Mouse (Mus musculus) neural tube, embryonic 14.5 days (tissue): Measurements from ENCODE around the gene Bex3. TPM values are rescaled to one million over a fixed set of nuclear protein-coding genes. Genes with fewer than 3 reads are reported as not detected.
"Not testable (repeated sequence)": the region's sequence is repeated elsewhere in the genome, so short reads cannot be mapped to it uniquely, and the experiment has no call there.

ENCODE experiments used
- ATAC-seq: fragments of 200-750 bp; cut with Nextera tagmentation; 2 replicates; pipeline ENCODE4 v1.8.0; 2017; ENCODE audit warnings: low read depth, mild to moderate bottlenecking, moderate TSS enrichment, moderate library complexity
- H3K27ac ChIP-seq: fragments of 300-500 bp; sonication (generic); 2 replicates; pipeline ENCODE4 v1.5.1; 2014; ENCODE audit warnings: low read depth, mild to moderate bottlenecking, control low read depth, low read length, moderate library complexity, mixed read lengths
- H3K27me3 ChIP-seq: fragments of 300-500 bp; sonication (generic); 2 replicates; pipeline ENCODE4 v1.6.1; 2014; ENCODE audit warnings: low read length; ENCODE audit not compliant: control insufficient read depth, insufficient read depth
- H3K36me3 ChIP-seq: fragments of 300-500 bp; sonication (generic); 2 replicates; pipeline ENCODE4 v1.6.1; 2014; ENCODE audit warnings: low read length, mixed read lengths; ENCODE audit not compliant: control insufficient read depth, insufficient read depth
- H3K4me1 ChIP-seq: fragments of 300-500 bp; sonication (generic); 2 replicates; pipeline ENCODE4 v1.6.1; 2014; ENCODE audit warnings: low read length; ENCODE audit not compliant: control insufficient read depth, insufficient read depth
- H3K4me2 ChIP-seq: fragments of 300-500 bp; sonication (generic); 2 replicates; pipeline ENCODE4 v1.6.1; 2014; ENCODE audit warnings: mild to moderate bottlenecking, low read depth, low read length, control low read depth
- H3K4me3 ChIP-seq: fragments of 300-500 bp; sonication (generic); 2 replicates; pipeline ENCODE4 v1.5.1; 2014; ENCODE audit warnings: low read depth, low read length, control low read depth, mixed read lengths
- H3K9ac ChIP-seq: fragments of 300-500 bp; sonication (generic); replicated peaks from 2 replicates; pipeline ENCODE4 v1.6.1; 2014; ENCODE audit warnings: low read depth, mild to moderate bottlenecking, control low read depth, low read length, mixed read lengths
- H3K9me3 ChIP-seq: fragments of 300-500 bp; sonication (generic); 2 replicates; pipeline ENCODE4 v1.6.1; 2016; ENCODE audit warnings: low read length; ENCODE audit not compliant: control insufficient read depth
- WGBS: fragments of 180-500 bp; shearing (Covaris S2); extraction: QIAGEN DNeasy Blood & Tissue Kit; methylation state at CpG from one replicate; pipeline ENCODE4 v1.1.7; 2014; 5-methylcytosine and 5-hydroxymethylcytosine counted together
- polyA plus RNA-seq: library from polyadenylated mRNA; unstranded; fragments of >200 nt; fragmentation: Nextera tagmentation; extraction: Ambion mirVana; gene quantifications from 2 replicates; pipeline ENCODE4 v1.2.1, GENCODE M21; 2014

The Bex3 gene
- polyA plus RNA-seq, result 770 and 849 TPM in 2 replicates

DNA sequence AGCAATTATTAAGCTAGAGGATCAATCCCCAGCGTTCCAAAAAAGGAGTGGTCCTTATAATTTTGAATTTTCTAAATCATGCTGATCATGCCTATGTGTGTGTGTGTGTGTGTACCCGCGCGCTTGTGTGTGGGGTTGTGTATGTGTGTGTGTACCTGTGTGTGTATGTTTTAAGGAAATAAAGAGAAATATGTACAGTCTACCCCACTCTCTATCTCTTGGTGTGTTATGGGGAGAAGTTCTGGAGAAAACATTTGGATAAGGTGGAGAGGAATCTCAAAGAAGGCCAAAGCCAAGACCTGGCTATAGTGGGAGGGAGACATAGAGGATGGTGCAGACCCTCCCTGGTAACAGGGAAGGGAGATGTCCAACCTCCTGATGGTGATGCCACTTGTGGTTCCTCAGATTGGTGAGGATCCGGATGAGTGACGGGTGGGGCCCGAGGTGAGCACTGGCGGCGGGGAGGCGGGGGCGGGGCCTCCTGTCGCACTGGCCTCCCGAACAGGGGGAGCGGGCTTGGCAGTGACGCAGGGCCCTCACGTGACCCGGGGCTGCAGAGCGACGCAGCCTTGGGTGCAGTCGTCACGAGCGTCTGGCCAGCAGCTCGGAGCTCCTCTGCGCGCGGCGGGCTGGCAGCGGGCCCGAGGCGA lies at the start of gene Bex3:
Bex3 (plus strand) TSS at position 511 of the 650 bp plus-strand sequence.
- peak within 1 kb of the TSS; percentile 50 for H3K4me2 ChIP-seq
- not testable (repeated sequence) for H3K9me3 ChIP-seq, H3K27me3 ChIP-seq, H3K36me3 ChIP-seq, H3K4me1 ChIP-seq
- H3K4me3 ChIP-seq, result peak within 1 kb of the TSS; percentile 34
- peak within 1 kb of the TSS; percentile 62; the same call in 1 of the 2 replicates for H3K27ac ChIP-seq
- 0 out of 2 replicates have a peak within 1 kb of the TSS, but pooled peaks have one; percentile 42 for H3K9ac ChIP-seq
- 77% methylated on average over 4 of the region's 30 CpGs for WGBS
- peak; percentile 98 for ATAC-seq

DNA sequence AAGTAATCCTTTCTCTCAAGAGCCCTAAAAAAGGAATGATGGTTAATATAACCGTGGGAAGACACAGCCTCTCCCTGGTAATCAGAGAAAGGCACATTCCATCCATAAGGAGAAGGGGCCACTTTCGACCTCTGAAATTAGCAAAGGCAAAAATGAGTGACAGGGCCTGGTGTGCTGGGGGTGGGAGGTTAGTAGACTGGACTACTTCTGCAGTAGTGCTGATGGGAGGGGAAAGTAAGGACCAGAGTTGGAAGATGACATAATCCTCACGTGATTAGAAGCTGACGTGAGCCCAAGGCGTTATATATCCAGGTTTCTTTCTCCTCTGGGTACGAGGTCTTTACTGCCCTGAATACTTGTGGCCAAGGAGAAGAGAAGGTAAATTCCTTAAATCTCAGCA lies 46.3 kb upstream of the Bex3 start:
- WGBS, result 68% methylated on average over 6 of the region's 6 CpGs
- no peak for ATAC-seq
- Histone ChIP-seq H3K36me3 (no peaks in the 10 kb centered on the region), H3K27me3 (no peaks in the 10 kb centered on the region), H3K4me2 (no peak overlapping the region), H3K4me1 (no peaks in the 10 kb centered on the region), H3K9me3 (no peaks in the 10 kb centered on the region), H3K4me3 (no peak overlapping the region), H3K27ac (no peak overlapping the region), H3K9ac (no peak overlapping the region)

DNA sequence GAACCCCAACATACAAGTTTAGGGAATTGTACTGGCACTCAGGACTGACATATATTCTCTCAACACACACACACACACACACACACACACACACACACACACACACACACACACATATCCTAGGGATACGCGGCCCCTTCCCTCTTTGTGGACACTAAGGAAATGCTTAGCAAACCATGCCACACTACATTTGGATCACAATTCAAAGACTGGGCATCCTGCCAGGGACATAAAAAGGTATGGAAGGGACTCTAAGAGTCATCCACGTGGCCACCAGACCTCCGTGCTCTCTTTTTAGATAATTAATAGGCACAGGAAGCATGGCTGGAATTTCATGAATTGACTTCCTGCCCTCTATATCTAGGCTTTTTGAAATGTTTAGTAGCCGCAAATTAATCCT lies 42.3 kb upstream of the Bex3 start:
- 61% methylated on average over 5 of the region's 5 CpGs for WGBS
- no peaks in the 10 kb centered on the region for H3K4me1 ChIP-seq
- no peaks in the 10 kb centered on the region for H3K27me3 ChIP-seq
- no peak for ATAC-seq
- H3K4me2 ChIP-seq, result no peak overlapping the region
- H3K9me3 ChIP-seq, result no peaks in the 10 kb centered on the region
- H3K9ac ChIP-seq, result no peak overlapping the region
- H3K4me3 ChIP-seq, result no peak overlapping the region
- no peaks in the 10 kb centered on the region for H3K36me3 ChIP-seq
- no peak overlapping the region for H3K27ac ChIP-seq

DNA sequence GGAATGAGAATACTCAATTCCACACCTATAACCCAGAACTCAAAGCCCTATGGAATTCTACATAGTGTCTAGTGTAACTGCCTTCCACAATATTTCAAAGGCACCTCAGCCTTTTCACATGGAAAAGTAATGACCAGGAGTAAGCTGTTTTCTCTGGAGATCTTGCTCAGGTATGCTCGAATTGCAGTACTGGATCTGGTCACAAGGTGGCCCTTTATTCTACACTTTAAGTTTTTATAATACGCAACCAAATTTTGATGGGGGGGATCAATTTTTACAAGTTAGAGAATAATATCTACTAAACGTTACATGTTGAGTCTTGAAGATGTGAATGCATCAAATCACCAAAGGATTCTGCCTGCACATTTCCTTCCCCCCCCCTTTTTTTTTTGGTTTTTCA lies 31.9 kb upstream of the Bex3 start:
- H3K27ac ChIP-seq, result no peak overlapping the region
- no peaks in the 10 kb centered on the region for H3K36me3 ChIP-seq
- H3K9me3 ChIP-seq, result no peaks in the 10 kb centered on the region
- WGBS, result 50% methylated on average over 3 of the region's 3 CpGs
- no peak for ATAC-seq
- H3K4me3 ChIP-seq, result no peak overlapping the region
- no peaks in the 10 kb centered on the region for H3K27me3 ChIP-seq
- no peaks in the 10 kb centered on the region for H3K4me1 ChIP-seq
- no peak overlapping the region for H3K9ac ChIP-seq
- no peak overlapping the region for H3K4me2 ChIP-seq

DNA sequence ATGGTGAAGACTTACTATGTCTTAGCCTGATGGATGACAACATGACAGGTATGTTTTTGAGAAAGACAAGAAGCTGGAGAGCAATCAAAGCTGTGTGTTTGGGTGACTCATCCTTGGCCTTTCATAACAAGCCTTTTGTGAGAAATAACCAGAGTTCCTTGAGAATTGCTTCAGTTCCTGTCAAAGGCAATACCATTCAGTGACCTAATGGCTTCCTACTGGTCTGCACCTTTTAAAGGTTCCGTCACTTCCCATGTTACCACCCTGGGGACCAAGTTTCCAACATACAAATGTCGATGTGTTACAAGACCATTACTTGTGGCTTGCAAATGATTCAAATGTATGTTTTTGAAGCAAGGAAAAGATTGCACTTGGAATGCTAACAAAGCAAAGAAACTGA lies 26.9 kb upstream of the Bex3 start:
- WGBS, result 78% methylated on average over 2 of the region's 2 CpGs
- H3K36me3 ChIP-seq, result no peaks in the 10 kb centered on the region
- H3K27ac ChIP-seq, result no peak overlapping the region
- no peak overlapping the region for H3K9ac ChIP-seq
- H3K4me3 ChIP-seq, result no peak overlapping the region
- no peak overlapping the region for H3K4me2 ChIP-seq
- ATAC-seq, result no peak
- H3K9me3 ChIP-seq, result no peaks in the 10 kb centered on the region
- no peaks in the 10 kb centered on the region for H3K4me1 ChIP-seq
- H3K27me3 ChIP-seq, result no peaks in the 10 kb centered on the region

DNA sequence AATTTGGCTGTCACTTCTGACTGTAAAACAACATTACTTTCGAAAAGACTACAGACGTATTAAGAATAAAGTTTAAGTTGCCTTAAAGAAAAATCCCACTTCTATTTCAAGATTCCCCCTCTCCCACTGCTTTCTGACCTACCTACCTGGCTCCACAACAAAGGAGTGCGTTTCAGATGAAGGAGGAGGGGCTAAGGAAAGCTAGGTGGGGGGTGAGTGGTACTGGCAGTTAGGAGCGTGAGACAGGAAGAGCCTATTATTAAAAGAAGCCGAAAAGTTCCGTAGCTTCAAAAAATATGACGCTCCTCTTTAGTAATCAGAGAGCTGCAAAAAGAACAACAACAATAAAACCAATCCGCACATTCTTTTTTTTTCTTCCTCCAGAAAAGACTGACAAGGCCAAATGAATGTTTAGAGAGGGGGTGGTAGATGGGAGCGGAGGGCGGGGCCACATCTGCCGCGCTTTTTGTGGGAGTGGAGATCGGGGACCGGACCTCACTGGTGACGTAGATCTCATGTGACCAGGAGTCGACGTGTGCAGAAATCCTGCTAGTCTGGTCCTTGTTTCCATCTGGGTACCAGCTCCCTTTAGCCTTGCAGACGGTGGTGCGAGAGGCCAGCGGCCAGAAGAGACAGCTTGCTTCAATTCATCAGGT lies 25.4 kb upstream of the Bex3 start, which contains the start of gene Tceal9:
Tceal9 (plus strand) TSS at position 506 of the 656 bp plus-strand sequence.
- H3K4me3 ChIP-seq, result peak within 1 kb of the TSS; percentile 52
- H3K9ac ChIP-seq, result peak within 1 kb of the TSS; percentile 62
- peak; percentile 95 for ATAC-seq
- no peaks in the 10 kb centered on the region for H3K27me3 ChIP-seq
- no peaks in the 10 kb centered on the region for H3K4me1 ChIP-seq
- peak within 1 kb of the TSS; percentile 75 for H3K27ac ChIP-seq
- H3K36me3 ChIP-seq, result no peaks in the 10 kb centered on the region
- peak within 1 kb of the TSS; percentile 44 for H3K4me2 ChIP-seq
- WGBS, result 21% methylated on average over 20 of the region's 20 CpGs
- H3K9me3 ChIP-seq, result no peaks in the 10 kb centered on the region

DNA sequence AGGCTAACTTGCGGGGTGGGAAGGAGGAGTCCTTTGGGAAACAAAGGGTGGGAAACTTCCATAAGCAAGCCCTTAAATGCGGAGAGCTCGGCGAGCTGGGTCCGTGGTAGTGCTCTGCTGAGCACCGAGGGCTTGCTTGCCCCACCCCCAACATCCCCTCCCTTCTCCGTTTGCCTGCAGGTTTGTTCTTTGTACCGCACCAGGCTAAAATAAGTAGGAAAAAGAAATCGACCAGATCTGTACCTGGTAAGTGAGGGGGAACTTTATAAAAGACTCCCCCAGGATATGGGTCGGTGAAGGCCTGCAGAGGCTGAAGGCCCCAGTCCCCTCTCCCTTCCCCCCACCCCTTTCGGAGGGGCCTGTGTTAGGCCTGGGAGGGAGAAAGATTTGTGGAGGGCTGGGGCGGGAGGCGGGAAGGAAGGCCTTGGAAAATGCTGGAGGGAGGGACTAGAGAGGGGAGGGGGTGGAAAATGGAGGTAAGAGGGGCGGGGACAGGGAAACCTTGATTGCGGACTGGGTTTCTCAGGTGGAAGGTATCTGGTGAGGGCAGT lies 24.5 kb upstream of the Bex3 start:
- ATAC-seq, result peak; percentile 80
- Histone ChIP-seq H3K4me3 (peak overlapping the region; percentile 52), H3K4me1 (no peaks in the 10 kb centered on the region), H3K36me3 (no peaks in the 10 kb centered on the region), H3K4me2 (peak overlapping the region; percentile 44), H3K27ac (peak overlapping the region; percentile 75), H3K9ac (peak overlapping the region; percentile 62), H3K27me3 (no peaks in the 10 kb centered on the region), H3K9me3 (no peaks in the 10 kb centered on the region)
- 12% methylated on average over 15 of the region's 15 CpGs for WGBS

DNA sequence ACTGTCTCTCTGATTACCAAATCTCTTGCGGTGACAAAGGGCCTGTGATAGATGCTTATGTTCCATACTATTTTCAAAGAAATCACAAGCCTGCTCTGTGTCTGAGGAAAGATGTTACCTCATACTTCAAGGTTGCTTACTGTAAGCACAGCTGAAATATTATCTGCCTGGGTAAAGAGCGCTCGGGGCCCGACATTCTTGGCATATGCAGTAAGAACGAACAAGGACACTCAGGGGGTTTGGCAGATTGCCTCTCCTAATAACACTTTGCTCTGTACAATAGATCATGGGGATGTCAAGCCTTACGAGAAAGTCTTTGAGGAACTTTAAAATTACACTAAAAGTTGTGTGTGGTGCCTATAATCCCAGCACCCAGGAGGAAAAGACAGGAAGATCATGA lies 21.2 kb upstream of the Bex3 start:
- Histone ChIP-seq H3K4me2 (no peak overlapping the region), H3K9me3 (no peaks in the 10 kb centered on the region), H3K4me3 (no peak overlapping the region), H3K9ac (no peak overlapping the region), H3K4me1 (no peaks in the 10 kb centered on the region), H3K27ac (no peak overlapping the region), H3K27me3 (no peaks in the 10 kb centered on the region), H3K36me3 (no peaks in the 10 kb centered on the region)
- ATAC-seq, result no peak
- 68% methylated on average over 6 of the region's 6 CpGs for WGBS

DNA sequence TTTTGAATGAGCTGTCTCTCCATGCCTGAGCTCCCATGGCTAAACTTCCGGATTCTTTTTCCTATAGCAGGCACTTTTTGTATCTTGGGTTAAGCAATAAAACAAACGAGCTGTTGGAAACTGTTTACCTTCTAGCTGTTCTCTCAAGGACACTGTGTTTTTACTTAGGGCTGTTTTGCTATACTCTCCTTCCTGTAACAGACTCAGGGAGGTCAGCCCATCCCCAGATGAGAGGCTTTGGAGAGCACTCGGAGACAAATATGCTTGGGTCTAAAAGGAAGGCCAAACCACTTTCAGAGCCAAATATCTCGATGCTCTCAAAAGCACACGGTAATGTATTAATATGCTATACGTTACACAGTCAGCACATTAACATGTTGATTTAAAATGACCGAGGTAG lies 20.4 kb upstream of the Bex3 start:
- no peaks in the 10 kb centered on the region for H3K9me3 ChIP-seq
- ATAC-seq, result no peak
- no peaks in the 10 kb centered on the region for H3K4me1 ChIP-seq
- no peak overlapping the region for H3K4me3 ChIP-seq
- no peaks in the 10 kb centered on the region for H3K27me3 ChIP-seq
- H3K36me3 ChIP-seq, result no peaks in the 10 kb centered on the region
- H3K4me2 ChIP-seq, result no peak overlapping the region
- H3K9ac ChIP-seq, result no peak overlapping the region
- WGBS, result 73% methylated on average over 7 of the region's 7 CpGs
- H3K27ac ChIP-seq, result no peak overlapping the region
